Mouse (Mus musculus): Measurements from ENCODE around the gene Kazald1.

The Kazald1 gene

DNA sequence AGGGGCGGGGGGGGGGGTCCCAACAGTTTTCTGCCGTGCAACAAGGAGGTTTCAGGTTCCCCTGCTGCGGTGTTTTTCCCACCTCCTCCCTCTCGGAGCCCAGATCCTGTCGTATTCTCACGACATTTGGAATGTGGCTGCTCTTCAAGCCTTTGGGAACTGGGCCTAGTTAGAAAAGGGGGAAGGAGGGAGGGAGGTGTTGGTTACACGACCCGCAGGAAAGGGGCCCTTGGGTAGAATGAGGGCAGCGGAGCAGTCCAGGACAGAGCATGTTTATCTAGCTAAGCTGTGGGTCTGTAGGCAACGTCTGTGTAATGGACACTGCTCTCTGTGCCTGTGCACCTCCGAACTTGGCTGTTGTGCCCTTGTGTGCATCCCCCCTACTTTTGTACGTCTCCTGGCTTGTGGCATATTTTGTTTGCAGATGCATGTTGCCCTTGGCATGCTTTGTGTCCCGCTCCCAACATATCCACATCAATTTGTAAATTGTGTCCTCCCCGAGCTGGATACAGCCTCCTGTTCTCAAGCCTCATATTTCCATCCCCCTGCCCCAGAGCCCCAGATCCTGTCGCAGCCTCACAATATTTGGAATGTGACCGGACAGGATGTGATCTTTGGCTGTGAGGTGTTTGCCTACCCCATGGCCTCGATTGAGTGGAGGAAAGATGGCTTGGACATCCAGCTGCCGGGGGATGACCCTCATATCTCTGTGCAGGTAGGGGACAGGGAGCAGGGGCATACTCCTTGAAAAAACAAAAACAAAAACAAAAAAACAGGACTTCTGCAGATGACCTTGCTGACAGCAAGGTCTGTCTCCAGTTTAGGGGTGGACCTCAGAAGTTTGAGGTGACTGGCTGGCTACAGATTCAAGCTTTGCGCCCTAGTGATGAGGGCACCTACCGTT is 3.0 kb downstream of the Kazald1 start:
- no peak for DNase-seq (ENCODE audit: low read depth, low spot score)

DNA sequence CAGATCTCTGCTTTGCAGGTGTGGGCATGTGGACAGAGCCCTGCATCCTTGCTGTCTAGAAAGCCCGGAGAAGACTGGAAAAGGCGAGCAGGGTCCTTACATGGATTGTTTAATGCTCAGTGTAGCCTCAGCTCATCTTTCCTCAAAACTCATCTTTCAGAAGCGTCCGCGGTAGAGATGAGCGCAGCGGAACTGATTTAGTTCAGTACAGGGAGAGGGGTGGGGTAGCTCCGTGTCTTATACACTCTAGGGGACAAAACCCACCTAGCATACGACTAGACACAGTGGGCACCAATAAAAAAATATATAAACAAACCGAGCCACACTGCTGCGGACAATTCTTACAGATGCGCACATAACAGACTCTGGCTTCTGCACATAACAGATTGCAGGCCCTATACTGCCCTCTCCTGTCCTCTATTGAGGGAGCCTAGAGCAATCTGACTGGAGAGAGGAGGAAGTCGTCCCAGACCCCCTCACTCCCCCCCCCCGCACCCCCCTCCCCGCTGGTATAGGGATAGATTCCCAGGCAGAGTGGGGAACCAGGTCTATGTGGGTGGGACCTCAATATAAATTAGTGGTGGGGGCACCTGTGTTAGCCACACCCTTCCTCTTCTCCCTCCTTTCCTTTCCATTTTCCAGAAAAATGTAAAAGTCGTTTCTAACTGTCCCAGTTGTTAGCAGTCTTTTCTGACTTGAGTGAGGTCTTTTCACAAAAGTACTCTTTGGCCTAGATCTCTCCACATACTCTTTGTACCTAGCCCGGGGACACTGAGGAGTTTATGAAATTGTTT is 4.1 kb downstream of the Kazald1 start:
- peak; percentile 51 for DNase-seq (ENCODE audit: low read depth, low spot score)

DNA sequence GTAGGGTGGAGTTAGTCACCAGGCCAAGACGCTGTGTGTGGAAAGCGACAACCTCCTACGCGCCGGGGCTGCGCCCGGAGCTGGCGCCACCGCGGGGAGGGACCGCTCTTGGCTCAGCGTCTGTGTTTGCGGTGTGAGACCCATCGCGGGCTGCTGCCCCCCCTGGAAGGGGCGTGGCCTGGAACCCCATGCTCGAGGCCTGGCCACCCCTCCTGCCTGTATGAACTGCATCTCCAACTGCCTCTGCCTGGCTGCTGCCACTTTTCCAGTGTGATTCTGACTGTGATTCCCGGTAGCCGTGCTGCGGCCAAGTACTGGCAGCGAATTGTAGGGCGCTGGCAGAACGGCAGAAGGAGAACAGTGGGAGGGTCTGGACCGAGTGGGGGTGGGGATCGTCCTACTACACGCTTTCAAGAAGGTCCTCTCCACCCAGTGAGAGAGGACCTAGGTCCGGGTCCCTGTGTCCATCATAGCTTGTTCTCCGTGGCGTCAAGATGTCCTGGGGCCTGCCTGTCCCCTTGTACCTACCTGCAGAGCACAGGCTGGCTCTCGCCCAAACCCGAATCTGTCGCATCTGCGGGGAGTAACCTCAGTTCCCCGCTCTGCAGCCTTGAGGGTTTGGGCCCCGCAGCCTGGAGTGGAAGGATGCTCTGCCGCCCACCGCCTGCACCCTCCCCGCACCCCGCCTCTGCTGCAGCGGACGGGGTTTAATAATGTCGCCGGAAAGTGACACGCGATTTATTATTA is 4.9 kb downstream of the Kazald1 start:
- peak; percentile 87 for DNase-seq (ENCODE audit: low read depth, low spot score)

DNA sequence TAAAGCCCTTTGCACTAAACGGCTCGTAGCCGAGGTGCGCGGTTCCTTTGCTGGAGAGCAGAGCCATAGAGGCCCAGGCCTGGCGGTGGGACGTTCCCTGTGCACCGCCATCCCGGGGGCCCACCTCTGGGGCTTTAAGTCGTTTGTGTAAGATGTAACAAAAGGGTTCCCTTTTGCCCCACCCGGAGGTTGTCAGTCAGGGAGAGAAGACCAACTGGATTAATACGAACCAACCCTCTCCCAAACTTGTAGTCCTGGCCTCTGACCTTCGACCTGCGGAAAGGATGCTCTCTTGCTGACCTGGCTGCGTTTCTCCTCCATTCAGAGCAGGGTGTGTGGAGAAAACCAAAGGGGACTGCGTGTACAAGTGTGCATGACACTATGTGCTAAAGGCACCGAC is 5.7 kb downstream of the Kazald1 start:
- no peak for DNase-seq (ENCODE audit: low read depth, low spot score)

DNA sequence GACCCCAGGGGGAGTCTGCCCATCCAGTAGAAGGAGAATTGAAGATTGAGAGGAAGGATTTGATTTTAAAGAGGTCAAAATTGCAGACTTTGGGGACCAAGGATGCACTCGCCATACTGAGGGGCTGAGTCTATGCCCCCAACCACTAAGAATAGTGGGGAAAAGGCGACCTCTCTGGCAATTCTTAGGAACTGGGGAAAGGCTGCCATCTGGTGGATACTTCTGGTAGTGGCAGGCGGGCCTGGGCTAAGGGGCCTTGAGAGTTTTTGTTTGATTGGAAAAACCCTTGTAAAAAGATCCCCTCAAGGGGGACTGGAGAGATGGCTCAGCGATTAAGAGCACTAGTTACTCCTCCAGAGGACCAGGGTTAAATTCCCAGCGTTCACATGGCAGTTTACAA is 6.2 kb downstream of the Kazald1 start:
- DNase-seq (ENCODE audit: low read depth, low spot score) = peak; percentile 73

DNA sequence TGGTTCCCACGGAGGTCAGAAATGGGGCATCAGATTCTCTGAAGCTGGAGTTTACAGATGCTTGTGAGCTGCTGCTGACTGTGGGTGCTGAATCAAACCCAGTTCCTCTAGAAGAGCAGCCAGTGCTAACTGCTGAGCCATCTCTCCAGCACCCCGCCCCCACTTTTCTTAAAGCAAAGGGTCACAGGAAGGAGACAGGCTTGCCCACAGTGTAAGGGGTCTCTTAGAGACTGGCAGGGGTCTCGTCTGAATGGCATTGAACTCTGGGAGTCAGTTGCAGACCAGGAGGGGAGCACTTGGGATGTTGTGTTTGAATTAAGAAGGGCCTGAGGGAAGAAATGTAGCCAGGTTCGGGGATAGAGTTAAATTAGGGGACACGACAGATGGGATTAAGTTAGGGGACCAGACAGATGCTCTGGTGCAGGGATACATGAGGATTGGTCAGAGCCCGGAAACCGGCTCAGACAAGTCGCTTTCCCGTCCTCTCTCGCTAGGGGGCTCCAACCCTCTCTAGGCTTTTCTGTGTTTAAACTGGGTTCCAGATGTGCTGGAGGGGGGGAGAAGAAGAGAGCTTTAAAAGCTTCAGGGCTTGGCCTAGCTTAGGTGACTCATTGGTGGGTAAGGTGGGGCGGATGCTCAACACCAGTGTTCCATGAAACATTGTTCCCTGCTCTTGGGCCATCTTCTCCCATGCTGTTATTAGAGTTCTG is 7.0 kb downstream of the Kazald1 start:
- peak; percentile 57 for DNase-seq (ENCODE audit: low read depth, low spot score)

DNA sequence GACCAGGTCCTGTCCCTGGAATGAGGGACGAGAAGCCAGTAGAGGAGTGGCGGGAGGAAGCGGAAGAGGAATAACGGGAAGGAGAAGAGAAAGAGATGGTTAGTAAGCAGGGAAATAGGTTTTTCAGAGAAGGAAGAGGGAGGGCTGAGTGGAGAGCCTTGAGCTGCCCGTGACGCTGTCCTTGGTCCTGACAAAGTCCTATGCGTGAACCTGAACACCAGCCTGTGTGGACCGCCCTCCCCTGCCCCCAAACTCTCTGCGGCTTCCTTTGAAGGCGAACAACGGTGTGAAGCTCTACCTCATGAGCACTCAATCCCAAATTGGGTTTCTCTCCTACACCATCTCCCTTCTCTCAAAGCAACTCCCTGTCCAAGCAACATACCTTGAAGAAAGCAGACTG is 22.8 kb downstream of the Kazald1 start:
- peak; percentile 27 for DNase-seq (ENCODE audit: low read depth, low spot score)

DNA sequence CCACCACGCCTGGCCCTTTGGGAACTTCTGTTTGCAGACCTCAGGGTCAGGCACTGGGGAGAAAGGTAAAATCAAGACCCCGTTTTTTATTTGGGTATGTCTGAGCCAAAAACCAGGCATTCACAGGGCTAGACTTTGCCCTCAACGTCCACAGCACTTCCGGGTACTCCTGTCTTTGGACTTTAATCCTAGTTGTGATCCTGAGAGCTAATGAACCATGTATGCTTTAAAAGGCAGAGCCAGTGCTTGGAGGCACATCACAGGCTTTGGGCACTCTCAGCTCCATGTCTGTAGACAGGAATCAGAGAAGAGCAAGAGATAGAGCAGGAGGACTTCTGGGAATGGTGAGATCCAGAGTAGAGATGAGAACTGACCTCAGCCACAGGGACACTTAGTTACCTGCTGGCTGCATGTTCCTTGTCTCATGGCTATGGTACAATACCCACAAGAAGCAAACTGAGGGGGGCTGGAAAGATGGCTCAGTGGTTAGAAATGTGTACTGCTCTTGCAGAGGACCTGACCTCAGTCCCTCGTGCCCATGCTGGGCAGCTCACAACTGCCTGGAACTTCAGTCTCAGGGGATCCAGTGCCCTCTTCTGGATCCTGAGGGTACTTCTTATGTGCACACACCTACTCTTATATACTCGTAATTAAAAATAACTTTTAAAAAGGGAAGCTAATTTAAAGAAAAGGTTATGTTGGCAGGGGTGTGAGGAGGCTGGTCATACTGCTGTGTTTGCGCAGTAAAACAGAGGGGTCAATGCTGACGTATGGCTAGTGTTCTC is 25.6 kb downstream of the Kazald1 start:
- DNase-seq (ENCODE audit: low read depth, low spot score) = no peak

DNA sequence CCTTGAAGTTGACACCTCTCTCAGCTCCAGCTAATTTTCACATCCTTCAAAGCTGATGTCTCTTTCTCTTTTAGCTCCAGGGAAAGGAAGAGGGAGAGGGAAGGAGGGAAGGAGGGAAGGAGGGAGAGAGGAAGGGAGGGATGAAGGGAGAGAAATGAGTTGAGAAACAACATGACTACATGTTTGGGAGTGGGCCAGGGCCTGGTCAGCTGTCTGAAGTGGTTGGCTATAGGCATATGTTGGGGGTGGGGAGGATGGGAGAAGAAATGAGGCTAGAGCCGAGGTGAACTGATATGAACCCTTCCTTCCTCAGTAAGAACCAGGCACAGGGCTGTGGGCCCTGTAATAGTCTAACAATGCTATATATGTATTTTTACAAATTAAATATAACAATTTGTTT is 30.6 kb downstream of the Kazald1 start:
- no peak for DNase-seq (ENCODE audit: low read depth, low spot score)

DNA sequence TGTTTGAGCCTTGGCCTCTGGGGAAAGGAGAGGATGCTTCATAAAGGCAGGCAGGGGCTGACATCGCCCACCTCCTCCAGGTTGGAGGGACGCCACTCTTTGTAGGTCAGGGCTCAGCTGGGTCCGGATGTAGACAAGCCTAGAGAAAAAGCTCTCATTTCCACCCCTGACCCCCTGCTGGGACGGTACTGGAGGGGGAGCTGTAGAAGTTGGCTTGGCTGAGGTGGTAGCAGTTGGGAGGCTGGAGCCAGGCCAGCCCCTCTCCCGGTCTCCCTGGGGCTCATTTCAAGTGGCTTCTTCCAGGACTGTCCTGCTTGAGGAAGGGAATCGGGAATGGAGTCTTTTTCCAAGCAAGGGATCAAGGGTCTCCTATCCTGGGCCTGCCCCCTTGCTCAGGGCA is 31.6 kb downstream of the Kazald1 start:
- no peak for DNase-seq (ENCODE audit: low read depth, low spot score)

DNA sequence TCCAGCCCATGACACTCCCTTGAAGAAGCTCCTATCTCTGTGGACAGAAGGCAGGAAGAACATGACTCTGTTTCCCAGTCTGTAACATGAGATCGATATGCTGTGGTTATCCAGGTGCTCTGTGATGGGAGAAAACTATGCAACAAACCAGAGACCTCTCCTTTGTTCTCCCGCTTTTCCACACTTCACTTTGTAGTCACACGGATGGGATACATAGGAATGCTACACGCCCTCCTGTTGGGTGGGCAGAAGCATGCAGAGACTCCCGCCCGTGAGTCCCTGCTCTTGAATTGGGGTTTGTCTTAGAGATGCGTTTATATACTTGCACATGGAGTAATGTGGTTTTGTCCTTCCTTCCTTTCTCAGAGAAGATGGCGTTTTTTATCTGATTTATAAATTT is 35.6 kb downstream of the Kazald1 start:
- no peak for DNase-seq (ENCODE audit: low read depth, low spot score)

DNA sequence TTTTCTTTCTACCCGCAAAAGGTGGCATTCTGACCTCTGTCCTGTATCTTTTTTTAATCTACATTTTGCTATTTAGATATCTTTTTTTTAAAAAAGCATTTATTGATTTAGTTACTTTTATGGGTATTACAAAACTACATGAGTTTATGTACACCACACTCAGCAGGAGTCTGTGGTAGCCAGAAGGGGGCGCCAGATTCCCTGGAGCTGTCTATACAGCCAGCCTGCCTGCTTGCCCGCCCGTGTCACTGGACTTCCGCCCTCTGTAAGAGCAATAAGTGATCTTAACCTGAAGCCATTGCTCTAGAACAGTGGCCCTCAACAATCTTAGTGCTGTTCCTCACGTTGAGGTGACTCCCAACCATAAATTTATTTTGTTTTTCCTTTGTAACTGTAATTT is 37.4 kb downstream of the Kazald1 start:
- no peak for DNase-seq (ENCODE audit: low read depth, low spot score)

DNA sequence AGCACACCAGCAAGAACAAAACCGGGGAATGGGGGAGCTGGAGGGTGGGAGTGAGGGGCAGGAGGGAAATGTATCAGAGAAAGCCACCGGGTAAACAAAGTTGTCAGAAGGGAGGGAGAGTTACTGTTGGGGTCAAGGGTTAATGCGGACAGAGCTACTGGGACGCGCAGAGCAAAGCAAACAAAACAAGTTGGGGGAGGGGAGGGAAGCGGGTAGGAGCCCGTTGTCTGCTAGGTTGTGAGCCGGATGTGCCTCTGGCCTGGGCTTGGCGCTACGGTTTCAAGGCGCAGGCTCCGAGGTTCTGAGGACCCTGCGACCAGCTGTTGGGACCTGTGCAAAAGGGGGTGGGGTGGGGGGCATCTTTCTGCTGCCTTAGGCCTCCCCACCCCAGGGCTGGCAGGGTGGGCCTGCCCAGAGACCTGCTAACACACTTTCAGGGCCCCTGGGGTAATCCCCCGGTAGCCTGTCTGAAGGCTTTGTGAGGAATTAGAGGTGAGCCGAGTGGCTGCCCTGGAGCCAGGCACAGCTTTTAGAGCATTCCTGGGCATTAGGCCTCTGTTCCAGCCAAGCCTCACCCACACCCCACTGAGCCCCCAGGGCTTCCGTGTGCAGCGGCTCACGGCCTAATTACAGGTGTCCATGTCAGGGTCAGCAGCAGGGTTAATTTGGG is 38.9 kb downstream of the Kazald1 start:
- no peak for DNase-seq (ENCODE audit: low read depth, low spot score)

DNA sequence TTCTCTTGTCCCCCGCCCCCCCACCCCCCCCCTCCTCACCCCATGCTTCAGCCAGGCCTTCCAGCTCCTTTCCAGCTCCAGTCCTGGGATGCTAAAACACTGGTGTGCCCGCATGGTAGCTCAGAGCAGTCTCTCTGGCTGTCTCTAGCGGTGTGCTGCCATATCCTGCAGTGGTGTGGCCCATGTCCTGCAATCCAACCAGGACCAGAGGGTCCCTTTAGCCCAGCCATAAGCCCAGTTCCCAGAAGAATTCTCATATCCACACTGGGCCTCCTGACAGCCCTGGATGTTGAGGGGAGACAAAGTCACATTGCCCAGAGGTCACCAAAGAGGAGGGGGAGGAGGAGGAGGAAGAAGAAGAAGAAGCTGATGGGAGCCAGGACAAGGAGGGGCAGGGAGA is 39.7 kb downstream of the Kazald1 start:
- no peak for DNase-seq (ENCODE audit: low read depth, low spot score)

DNA sequence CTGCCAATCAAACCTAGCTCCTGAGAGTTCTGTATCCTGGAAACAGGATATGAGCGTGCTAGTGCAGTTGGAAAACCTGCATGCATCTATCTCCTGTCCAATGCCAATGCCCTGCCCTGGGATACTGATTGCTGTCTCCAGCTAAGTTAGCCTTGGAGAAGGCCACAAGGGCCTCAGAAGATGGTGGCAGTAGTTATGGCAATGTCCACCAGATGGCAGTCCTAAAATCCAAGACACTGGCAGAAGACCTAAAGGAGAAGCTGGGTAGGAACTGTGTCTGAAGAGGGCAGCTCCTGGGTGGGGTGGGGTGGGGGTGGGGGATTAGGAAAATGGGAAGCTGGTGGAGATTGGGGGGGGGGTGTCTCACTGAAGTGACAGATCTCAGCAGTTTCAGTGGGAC is 41.8 kb downstream of the Kazald1 start:
- peak; percentile 15 for DNase-seq (ENCODE audit: low read depth, low spot score)
